Mouse (Mus musculus) intestine, embryonic 14.5 days (tissue): ENCODE measurements around the gene Eif2b2. TPM values are rescaled to one million over a fixed set of nuclear protein-coding genes. Genes with fewer than 3 reads are reported as not detected.
A peak's percentile ranks its signal among the peaks of the same experiment; 100 is the strongest.

Experiments used
- ATAC-seq: fragments of 200-750 bp; cut with Nextera tagmentation; replicated peaks from 2 replicates; pipeline ENCODE4 v1.8.0; 2017; ENCODE audit warnings: low read depth, moderate number of reproducible peaks, moderate TSS enrichment, moderate library complexity; ENCODE audit not compliant: low FRiP score, low TSS enrichment
- DNase-seq: peaks from one replicate; pipeline ENCODE4 v3.0.0-alpha.2; 2018; ENCODE audit warnings: low spot score
- H3K27ac ChIP-seq: fragments of 300-500 bp; sonication (generic); 2 replicates; pipeline ENCODE4 v1.5.1; 2014; ENCODE audit warnings: low read depth, mild to moderate bottlenecking, control low read depth
- H3K27me3 ChIP-seq: fragments of 300-500 bp; sonication (generic); replicated peaks from 2 replicates; pipeline ENCODE4 v1.6.1; 2014; ENCODE audit warnings: low read length, control low read depth; ENCODE audit not compliant: control insufficient read depth, insufficient read depth
- H3K36me3 ChIP-seq: fragments of 300-500 bp; sonication (generic); 2 replicates; pipeline ENCODE4 v1.6.1; 2014; ENCODE audit warnings: low read length, control low read depth; ENCODE audit not compliant: control insufficient read depth, insufficient read depth
- H3K4me1 ChIP-seq: fragments of 300-500 bp; sonication (generic); replicated peaks from 2 replicates; pipeline ENCODE4 v1.6.1; 2014; ENCODE audit warnings: low read length, control low read depth, mixed read lengths; ENCODE audit not compliant: control insufficient read depth, insufficient read depth
- H3K4me2 ChIP-seq: fragments of 300-500 bp; sonication (generic); 2 replicates; pipeline ENCODE4 v1.6.1; 2014; ENCODE audit warnings: low read length
- H3K4me3 ChIP-seq: fragments of 300-500 bp; sonication (generic); 2 replicates; pipeline ENCODE4 v1.5.1; 2014; ENCODE audit warnings: low read depth, low read length, control low read depth, mixed read lengths
- H3K9ac ChIP-seq: fragments of 300-500 bp; sonication (generic); 2 replicates; pipeline ENCODE4 v1.6.1; 2014; ENCODE audit warnings: mild to moderate bottlenecking, low read length
- H3K9me3 ChIP-seq: fragments of 300-500 bp; sonication (generic); 2 replicates; pipeline ENCODE4 v1.6.1; 2016; ENCODE audit warnings: low read length, control low read depth; ENCODE audit not compliant: control insufficient read depth
- WGBS: fragments of 180-500 bp; shearing (Covaris S2); extraction: QIAGEN DNeasy Blood & Tissue Kit; methylation state at CpG from one replicate; pipeline ENCODE4 v1.1.7; 2014; 5-methylcytosine and 5-hydroxymethylcytosine counted together
- polyA plus RNA-seq: library from polyadenylated mRNA; unstranded; fragments of >200 nt; fragmentation: Nextera tagmentation; extraction: Ambion mirVana; gene quantifications from 2 replicates; pipeline ENCODE4 v1.2.1, GENCODE M21; 2014

Gene Eif2b2
- polyA plus RNA-seq, 1 experiment from 2014 or later: 83.5 TPM

DNA sequence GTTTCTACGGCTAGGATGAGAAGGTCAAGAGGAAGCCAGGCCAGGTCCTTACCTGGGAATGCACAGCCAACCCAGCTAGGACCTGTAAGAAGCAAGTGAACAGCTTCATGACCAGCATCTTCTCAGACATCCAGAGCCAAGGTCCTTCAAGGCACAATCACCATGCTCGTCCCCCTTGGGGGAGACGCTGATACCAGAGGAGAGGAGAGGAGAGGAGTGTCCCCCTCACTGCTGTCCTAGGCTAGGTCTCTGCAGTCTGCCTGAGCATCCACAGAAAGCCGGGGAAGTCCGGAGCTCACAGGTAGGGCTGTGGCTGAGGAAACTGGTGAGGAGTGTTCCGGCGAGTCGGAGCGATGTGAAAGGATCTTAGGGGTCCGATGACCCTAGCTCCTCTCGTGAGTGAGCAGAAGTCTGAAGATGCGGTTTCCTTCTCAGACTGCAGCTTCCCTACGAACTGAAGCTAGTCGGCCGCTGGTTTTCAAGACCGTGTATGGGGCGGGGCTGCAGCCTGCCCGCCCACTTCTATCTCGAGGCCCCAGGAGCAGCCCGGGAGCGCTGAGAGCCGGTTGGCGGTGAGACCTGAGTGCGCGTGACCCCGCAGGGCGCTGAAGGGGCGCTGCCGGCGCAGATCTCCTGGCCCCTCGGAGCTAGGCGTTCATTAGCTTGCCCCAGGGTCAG lies 42.3 kb upstream of the Eif2b2 start:
- H3K27me3 ChIP-seq: no peaks in the 10 kb centered on the region
- DNase-seq (peak; percentile 76), ATAC-seq (peak; percentile 61)
- H3K9ac ChIP-seq: peak overlapping the region; percentile 27
- peak overlapping the region; percentile 68 for H3K4me2 ChIP-seq
- 2% methylated on average over 32 of the region's 32 CpGs for WGBS
- H3K36me3 ChIP-seq: peaks cover 6% of the 10 kb centered on the region; the same call in 1 of the 2 replicates
- H3K4me3 ChIP-seq: peak overlapping the region; percentile 41
- H3K9me3 ChIP-seq: no peaks in the 10 kb centered on the region
- peaks cover 35% of the 10 kb centered on the region for H3K4me1 ChIP-seq
- no peak overlapping the region for H3K27ac ChIP-seq

DNA sequence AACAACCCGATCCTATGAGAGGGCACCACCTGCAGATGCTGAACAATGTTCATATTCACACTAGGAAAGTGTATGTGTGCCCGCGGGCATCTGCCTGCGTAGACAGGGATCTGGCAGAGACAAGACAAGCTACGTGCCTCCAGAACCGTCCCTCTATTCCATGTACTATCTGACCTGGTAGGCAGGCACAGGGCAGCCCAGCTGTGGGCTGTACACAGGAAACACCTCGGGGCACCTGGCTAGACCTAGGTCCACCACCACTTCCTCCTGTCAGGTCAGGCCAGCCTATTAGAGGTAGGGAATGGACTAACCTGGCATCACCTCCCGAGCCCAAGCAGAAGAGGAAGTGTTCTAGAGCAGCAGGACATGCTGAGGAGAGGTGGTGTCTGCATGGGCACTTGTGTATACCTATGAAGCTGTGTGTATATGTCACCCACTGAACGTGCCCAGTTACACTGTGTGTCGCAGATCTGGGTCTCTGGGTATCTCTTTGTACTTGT lies 41.5 kb upstream of the Eif2b2 start, which contains the start of gene Pgf:
Pgf (minus strand) TSS at position 51 of the 500 bp plus-strand sequence.
- Histone ChIP-seq H3K9me3 (no peaks in the 10 kb centered on the region), H3K4me2 (peak within 1 kb of the TSS; percentile 68), H3K4me3 (peak within 1 kb of the TSS; percentile 41), H3K27me3 (no peaks in the 10 kb centered on the region), H3K36me3 (no peaks in the 10 kb centered on the region), H3K4me1 (peaks cover 42% of the 10 kb centered on the region), H3K27ac (no peak within 1 kb of the TSS), H3K9ac (peak within 1 kb of the TSS; percentile 27)
- ATAC-seq (no peak), DNase-seq (no peak)
- WGBS: 78% methylated on average over 10 of the region's 10 CpGs

- Histone ChIP-seq H3K27me3 (no peaks in the 10 kb centered on the region), H3K4me3 (no peak overlapping the region), H3K4me1 (peaks cover 40% of the 10 kb centered on the region), H3K36me3 (no peaks in the 10 kb centered on the region), H3K4me2 (no peak overlapping the region), H3K9me3 (no peaks in the 10 kb centered on the region), H3K9ac (no peak overlapping the region), H3K27ac (no peak overlapping the region)
- ATAC-seq (no peak), DNase-seq (no peak)
- WGBS: 80% methylated on average over 2 of the region's 2 CpGs
Measured at GRCm38 (mm10) chr12:85178294-85178693, 41.0 kb upstream of the Eif2b2 start.

DNA sequence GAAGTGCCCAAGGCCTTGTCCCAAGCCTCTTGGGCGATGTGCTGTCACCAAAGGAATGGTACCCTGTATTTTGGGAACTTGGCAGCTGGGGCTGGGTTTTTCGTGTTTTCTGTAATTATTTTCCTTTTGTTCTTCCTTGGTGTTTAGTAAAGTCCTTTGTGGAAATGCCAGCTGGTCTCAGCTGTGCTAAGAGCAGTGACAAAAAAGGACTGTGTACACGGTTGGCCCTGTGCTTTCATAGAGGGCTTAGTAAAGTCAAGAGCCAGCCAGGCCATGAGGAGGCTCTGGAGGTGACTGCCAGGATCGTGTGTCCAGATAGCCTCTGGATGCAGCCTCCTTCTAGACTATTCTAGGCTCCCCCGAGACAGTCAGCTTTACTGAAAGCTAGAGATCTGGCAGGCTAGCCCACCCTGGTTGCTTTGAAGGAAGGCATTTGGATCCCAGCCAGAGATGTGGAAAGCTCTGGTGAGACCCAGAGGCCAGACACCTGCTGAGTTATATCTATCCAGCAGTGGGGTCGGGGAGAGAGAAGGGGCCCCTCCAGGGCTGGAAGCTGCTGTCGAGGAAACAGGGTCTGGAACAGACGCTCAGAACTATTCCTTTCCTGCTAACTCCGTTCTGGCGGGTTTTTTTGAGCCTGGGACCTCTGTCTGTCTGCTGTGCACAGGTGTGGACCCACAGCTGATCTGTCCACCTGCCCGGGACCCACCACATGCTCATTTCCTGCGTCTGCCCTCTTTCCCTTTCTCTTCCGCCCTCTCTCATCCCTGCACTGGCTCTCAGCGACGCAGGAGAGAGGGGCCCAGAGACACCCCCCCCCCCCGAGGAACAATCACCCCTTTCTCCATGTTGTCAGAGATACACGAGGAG lies 37.6 kb upstream of the Eif2b2 start:
- Histone ChIP-seq H3K9ac (no peak overlapping the region), H3K36me3 (no peaks in the 10 kb centered on the region), H3K9me3 (no peaks in the 10 kb centered on the region), H3K27ac (no peak overlapping the region), H3K4me3 (no peak overlapping the region), H3K4me1 (peaks cover 33% of the 10 kb centered on the region), H3K4me2 (0 out of 2 replicates have a peak overlapping the region, but pooled peaks have one; percentile 16), H3K27me3 (no peaks in the 10 kb centered on the region)
- peak; percentile 30; the same call in 1 of the 2 replicates for ATAC-seq
- DNase-seq: no peak
- WGBS: 24% methylated on average over 14 of the region's 17 CpGs

- H3K27me3 ChIP-seq: no peaks in the 10 kb centered on the region
- H3K36me3 ChIP-seq: no peaks in the 10 kb centered on the region
- no peak overlapping the region for H3K27ac ChIP-seq
- peaks cover 28% of the 10 kb centered on the region for H3K4me1 ChIP-seq
- no peak overlapping the region for H3K4me3 ChIP-seq
- no peak for ATAC-seq
- DNase-seq: no peak
- H3K4me2 ChIP-seq: 0 out of 2 replicates have a peak overlapping the region, but pooled peaks have one; percentile 16
- H3K9ac ChIP-seq: no peak overlapping the region
- WGBS: 26% methylated on average over 8 of the region's 8 CpGs
- no peaks in the 10 kb centered on the region for H3K9me3 ChIP-seq
Measured at GRCm38 (mm10) chr12:85182345-85182643, 37.0 kb upstream of the Eif2b2 start.

DNA sequence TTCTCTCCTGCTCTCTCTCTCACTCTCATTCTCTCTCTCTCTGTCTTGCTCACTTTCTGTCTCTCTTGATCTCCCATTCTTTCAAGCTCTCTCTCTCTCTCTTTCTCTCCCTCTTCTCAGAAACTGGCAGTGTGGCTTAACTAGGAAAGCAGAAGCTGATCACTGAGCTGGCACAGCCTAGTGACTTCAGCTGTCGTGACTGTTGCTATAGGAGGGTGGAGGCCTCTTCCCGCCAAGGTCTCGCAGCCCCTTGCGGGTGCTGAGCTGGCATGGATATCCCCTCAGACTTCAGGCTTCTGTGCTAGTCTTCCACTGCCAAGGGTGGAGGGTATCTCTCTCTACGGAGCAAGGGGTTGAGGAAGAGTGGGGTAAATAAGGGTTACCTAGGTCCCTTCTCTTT lies 36.4 kb upstream of the Eif2b2 start:
- no peak overlapping the region for H3K27ac ChIP-seq
- H3K4me2 ChIP-seq: no peak overlapping the region
- H3K36me3 ChIP-seq: no peaks in the 10 kb centered on the region
- no peak overlapping the region for H3K4me3 ChIP-seq
- no peak for ATAC-seq
- 82% methylated on average over 5 of the region's 5 CpGs for WGBS
- H3K9me3 ChIP-seq: no peaks in the 10 kb centered on the region
- no peak overlapping the region for H3K9ac ChIP-seq
- no peaks in the 10 kb centered on the region for H3K27me3 ChIP-seq
- DNase-seq: no peak
- H3K4me1 ChIP-seq: peaks cover 26% of the 10 kb centered on the region

DNA sequence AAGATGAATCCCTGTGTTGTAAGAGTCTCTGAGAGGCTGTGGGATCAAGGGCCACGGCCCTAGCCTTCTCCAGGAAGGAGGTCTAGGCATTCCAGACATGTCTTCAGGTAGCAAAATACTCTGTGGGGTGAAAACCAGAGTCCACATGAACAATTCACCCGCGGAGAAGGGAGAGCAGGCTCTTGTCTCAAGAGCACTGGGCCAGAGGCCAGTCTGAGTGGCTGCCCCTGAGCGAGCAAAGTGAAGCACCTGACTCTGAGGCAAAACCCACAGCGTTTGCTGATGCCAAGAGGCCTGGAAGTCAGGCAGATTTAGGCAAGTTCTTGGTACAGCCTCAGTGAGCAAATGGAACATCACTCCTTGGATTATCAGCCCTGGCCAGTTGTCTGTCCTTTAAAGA lies 35.2 kb upstream of the Eif2b2 start:
- H3K27me3 ChIP-seq: no peaks in the 10 kb centered on the region
- ATAC-seq: no peak
- H3K4me3 ChIP-seq: no peak overlapping the region
- H3K36me3 ChIP-seq: no peaks in the 10 kb centered on the region
- 48% methylated on average over 5 of the region's 5 CpGs for WGBS
- DNase-seq: no peak
- no peak overlapping the region for H3K4me2 ChIP-seq
- H3K9ac ChIP-seq: no peak overlapping the region
- no peaks in the 10 kb centered on the region for H3K9me3 ChIP-seq
- no peak overlapping the region for H3K27ac ChIP-seq
- H3K4me1 ChIP-seq: peaks cover 26% of the 10 kb centered on the region

DNA sequence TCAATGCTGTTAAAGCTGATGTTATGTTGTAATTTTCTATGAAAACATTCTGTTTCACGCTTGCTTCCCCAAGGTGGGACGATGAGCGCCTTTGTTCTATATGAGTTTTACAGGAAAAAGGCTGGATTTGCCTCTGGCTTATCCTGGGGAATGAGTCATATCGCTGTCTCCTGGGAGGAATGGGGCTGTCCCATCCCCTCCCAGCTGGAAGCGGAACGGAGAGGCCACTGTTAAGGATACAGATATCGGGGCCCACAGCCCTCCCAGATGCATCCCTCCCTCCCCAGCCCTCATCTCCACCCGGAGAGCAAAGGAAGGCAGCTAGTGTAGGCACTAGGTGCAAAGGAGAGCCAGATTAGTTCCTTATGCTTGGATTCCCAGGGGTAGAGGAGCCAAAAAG lies 33.5 kb upstream of the Eif2b2 start:
- Histone ChIP-seq H3K4me2 (no peak overlapping the region), H3K36me3 (no peaks in the 10 kb centered on the region), H3K27ac (peak overlapping the region; percentile 38; the same call in 1 of the 2 replicates), H3K4me1 (peaks cover 26% of the 10 kb centered on the region), H3K27me3 (no peaks in the 10 kb centered on the region), H3K4me3 (no peak overlapping the region), H3K9me3 (no peaks in the 10 kb centered on the region), H3K9ac (no peak overlapping the region)
- no peak for DNase-seq
- WGBS: 38% methylated on average over 8 of the region's 8 CpGs
- no peak for ATAC-seq
